Mouse (Mus musculus): ENCODE measurements around the gene Hmga2.

DNA sequence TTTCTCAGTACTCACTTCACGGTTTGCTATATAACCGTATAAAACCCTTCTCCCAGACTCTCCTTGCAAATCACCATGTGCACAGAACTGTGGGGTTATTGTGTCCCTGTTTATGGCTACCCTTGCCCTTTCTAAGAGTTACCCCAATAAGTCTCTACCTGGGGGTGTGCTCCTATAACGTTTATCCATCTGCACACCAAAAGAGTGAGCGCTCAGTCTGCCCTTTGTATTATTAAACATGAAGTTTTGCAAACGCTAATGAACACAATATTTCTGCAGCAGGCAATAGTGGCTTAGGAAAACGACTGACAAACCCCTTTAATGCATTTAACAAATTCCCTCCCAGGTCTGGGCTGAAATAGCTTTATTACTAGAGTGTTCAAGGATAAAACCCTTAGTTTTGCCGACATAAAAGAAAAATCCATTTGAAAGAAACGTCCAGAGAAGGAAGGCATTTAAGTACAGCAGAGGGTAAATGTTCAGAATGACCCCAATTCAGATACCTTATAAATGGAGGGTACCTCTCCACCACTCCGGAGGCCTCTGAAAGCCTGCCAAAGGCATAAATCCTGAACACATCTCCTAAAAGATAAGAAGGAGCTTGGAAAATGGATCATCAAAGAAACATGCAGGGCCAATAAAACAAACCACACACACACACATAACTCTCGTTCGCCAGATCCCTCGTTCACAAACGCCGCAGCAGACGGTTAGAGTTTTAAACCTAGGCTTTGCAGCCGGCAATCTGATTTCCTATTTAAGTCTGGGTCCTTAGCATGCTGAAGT, 57.3 kb downstream of the Hmga2 start:
- TF ChIP-seq POLR2A (IDR thresholded peaks at IDR 0.05; ENCODE audit: borderline replicate concordance, low read depth, low read length) = no peak
- no peak for TF ChIP-seq CTCF (IDR thresholded peaks at IDR 0.05; ENCODE audit: low read depth, low read length)
